Mouse (Mus musculus): ENCODE measurements around the gene Oxld1.

The Oxld1 gene

DNA sequence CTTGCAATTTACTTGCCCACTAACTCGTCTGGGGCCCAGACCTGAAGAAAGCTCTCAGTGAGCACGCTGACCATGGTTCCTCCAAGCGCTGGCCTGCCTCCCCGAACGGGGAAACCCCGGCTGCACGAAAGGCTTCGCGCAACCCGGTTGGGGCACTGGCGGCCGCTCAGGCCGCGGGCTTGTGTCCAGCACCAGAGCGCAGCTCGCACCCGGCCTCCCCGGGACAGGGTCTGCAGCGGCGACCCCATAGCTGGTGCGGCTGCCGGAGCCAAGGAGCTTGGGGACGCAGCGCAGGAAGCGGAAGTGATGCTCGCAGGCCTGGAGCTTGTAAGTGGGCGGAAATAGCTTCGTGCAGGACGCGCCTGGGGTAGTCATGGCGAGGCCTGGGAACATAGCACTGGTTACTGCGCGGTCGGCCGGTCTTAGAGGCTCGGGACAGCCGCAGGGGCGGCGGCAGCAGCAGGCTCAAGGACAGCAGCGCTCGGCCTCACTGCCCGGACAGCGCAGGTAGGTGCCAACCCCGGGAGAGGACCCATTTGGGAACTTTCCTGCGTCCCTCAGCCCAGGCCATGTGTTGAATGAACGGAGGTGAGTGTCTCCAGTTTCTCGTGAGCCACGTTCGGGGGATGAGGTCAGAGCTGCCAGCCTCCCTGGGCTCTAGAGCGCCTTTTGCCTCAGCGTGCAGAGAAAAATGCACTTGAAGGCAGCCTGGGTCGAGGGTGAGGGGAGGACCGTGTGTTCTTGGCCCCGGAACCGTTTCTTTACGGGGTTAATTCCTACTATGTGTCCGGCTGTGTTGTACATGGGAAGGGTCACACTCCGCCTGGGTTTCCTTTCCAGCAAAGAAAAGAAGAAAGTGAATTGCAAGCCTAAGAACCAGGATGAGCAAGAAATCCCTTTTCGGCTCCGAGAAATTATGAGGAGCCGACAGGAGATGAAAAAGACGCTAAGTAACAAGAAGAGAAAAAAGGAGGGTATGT lies at the start of gene Oxld1, which contains the start of gene Ccdc137:
Oxld1 (minus strand) TSS at position 297 of the 980 bp plus-strand sequence.
Ccdc137 (plus strand) TSS at position 344 of the 980 bp plus-strand sequence.
- DNase-seq, result peak; percentile 85 to 90

DNA sequence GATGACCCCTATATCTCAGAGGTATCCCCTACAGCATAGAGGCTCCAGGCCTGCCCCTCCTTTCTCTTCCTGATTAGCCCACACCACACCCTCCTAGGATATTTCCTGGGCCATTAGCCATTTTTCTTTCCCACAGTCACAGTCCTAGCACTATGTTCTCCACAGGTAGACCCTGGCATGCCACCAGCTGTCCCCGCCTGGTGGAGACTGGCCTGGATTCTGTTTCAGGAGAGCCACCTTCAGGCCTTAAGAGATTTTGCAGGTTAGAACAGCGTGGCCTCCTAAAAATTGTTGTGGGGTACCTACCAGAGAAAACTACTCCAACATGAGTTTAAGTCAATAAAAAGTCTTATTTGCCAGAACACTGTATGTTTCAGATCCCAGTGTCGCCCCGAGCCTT lies 49.0 kb upstream of the Oxld1 start:
- DNase-seq, result peak in 1 of 2 experiments; percentile 65

DNA sequence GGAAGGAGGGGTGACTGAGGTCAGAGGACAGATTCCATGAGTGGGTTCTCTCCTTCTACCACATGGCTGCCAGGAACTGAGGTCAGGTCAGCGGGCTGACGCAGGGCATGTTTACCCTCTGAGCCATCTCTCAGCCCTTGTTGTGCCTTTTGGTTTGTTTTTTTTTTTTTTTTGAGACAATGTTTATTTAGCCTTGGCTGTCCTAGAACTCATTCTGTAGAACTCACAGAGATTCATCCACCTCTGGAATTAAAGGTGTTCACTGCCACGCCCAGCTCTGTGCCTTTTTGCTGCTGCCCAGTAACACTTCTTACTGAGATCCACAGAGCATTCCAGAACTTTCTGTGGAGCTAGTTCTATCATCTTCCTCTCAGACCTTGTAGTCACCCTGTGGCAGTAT lies 47.8 kb upstream of the Oxld1 start:
- DNase-seq, result no peak

- DNase-seq, result no peak
Observed at GRCm38 (mm10) chr11:120501701-120502100, 43.8 kb upstream of the Oxld1 start.

- no peak for DNase-seq
Observed at GRCm38 (mm10) chr11:120501018-120501417, 43.1 kb upstream of the Oxld1 start.

GRCm38 (mm10) chr11:120500357-120500756 lies 42.5 kb upstream of the Oxld1 start:
- DNase-seq, result peak; percentile 68 to 77

DNA sequence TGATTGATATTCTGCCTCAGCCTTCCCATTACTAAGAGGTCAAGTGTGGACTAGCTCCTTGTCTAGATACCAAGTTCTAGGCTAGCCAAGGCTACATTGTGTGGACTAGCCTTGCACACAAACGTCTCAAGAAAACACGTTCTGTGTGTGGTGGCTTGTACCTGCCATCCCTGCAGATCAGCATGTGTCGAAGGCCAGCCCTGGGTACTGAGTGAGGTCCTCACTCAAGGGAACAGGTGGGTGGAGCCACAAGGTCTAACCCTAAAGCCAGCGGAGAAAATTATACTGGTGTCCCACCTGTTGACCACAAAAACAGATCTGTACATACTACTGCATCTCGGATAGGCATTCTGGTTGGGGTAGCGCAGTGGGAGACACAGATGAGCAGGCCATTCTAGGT lies 42.0 kb upstream of the Oxld1 start:
- DNase-seq, result no peak

GRCm38 (mm10) chr11:120498891-120499290 lies 41.0 kb upstream of the Oxld1 start:
- no peak for DNase-seq

GRCm38 (mm10) chr11:120498226-120498625 lies 40.4 kb upstream of the Oxld1 start:
- no peak for DNase-seq

GRCm38 (mm10) chr11:120497436-120497835 lies 39.6 kb upstream of the Oxld1 start:
- DNase-seq, result no peak

GRCm38 (mm10) chr11:120493911-120494310 lies 36.0 kb upstream of the Oxld1 start:
- no peak for DNase-seq

DNA sequence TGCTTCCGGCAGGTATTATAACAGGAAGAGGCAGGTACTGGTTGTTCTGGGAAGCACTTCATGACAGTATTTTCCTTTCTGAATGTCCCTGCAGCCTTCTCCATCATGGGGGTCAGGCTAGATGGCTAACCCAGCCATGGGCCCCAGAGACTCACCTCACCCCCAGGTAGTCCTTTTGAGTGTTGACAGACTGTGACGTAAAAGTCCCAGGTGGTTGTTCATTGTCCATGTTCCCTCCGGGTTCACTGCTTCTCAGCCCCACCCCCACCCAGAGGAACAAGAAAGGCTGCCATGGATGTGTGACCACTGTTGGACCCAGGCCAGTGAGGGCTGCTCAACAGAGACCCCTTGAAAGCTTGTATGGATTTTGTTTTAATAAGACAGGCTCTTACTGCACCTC lies 35.5 kb upstream of the Oxld1 start:
- peak in 1 of 2 experiments; percentile 40 for DNase-seq

DNA sequence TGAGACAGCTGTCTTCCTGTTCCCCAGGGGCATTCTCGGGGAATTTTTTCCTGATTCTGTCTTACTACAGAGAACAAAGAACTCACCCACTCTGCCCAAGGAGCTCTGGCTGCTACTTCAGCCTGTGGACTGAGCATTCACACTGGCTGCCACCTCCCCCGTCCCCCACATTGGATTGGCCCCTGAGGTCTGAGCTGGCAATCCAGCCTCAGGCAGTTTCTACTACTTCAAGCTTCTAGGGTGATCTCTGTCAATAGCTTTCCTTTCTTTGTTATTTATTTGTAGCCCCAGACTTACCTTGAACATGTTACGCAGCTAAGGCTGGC lies 35.0 kb upstream of the Oxld1 start:
- DNase-seq, result no peak

DNA sequence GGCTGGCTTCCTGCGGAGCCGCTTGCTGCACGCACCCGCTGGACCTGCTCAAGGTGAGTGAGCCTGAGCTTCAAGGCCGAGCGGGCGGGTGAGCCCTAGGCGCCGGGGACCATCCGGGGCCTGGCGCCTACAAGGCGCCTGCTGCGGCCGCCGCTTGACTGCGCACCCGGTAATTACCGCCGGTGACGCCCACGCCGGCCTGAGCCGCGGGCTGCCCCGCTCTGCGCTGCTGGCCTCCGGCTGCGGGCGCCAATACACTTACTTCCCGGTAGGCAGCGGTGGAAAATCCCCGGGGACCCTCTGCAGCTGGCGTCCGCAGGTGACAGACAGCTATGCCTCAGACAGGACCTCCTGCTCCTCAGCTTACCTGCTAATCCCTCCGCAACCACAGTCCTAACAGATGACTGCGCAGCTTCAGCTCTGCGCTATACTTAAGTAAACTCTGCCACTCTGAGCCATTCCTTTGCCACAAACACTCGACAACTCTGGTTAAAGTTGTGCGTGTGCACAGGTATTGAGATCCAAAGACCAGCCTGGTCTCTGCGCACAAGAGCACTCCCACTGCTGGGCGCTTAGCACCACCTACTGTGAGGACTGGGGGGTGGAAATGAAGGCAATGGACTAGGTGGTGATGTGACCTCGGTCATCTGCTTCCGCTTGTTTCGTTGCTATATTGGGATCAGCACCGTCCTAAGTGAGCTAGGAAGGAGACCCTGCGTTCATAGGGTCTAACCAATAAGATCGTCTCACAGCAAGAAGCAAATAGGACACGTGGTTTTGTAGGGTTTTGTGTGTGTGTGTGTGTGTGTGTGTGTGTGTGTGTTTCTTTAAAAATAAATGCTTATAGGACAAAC lies 34.4 kb upstream of the Oxld1 start:
- peak; percentile 61 to 72 for DNase-seq

- DNase-seq, result peak; percentile 91 to 95
Observed at GRCm38 (mm10) chr11:120491317-120492023, 33.6 kb upstream of the Oxld1 start, which contains the start of gene Slc25a10. TSS of gene Slc25a10 (plus strand) at chr11:120491840.

DNA sequence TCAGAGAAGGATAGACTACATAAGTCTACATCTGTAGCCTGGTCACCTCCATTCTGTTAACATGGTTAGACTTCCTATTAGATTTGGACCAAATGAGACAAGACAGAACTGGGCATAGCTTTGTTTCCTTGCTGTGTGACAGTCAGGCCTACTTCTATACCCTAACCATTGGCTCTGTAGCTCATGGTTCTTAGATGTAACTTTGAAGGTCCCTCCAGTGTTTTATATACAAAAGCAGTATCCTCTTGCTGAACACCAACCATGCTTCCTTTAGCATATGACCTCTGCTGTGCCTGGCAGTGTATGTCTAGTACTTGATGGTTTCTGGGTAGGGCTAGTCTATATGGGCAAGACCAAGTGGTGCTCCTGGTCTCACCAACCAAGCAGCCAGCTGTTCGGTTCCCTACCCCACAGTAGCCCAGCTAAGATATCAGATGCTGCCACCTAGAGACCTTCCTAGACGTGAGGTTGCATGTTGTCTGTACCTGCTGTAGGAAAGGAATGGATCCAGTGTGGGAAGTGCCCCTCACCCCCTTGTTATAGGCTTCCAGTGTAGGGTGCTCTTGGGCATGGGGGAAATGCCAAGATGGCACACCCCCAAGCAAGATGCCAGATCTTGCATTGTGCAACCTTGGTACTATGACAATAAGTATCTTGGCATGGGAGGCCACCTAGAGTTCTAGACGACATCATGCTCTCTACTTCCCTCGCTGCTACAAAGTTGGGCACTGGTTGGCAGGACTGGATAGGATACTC lies 32.6 kb upstream of the Oxld1 start:
- no peak for DNase-seq

DNA sequence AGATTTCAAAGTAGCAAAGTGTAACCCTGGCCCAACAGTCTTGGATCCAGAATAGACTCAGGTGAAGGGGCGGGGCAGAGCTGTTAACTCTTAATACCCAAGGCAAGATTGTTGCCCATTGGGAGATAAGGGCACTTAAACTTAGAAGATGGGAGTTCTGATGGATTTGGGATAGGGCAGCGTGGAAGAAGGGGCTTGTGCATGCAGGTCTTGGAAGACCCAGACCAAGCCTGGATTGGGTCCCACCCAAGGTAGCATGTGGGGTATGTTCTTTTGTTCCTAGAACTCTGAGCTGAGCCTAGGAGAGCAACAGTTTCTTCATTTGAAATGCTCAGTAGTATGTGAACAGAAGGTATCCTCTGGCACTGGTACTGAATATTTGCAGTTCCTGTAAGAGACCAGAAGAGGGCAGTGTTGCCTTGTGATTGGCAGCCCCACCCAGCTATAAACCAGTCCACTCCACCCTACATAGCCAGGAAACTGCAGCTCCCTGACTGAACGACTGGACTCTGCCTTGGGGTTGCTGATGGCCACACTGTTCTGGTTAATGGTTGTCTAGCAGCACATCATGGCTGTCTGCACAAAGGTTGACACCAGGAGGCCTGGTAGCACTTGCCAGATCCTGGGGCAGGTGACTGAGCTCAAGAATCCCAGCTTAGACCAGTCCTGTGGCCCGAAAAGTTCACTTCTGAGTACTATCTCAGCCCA lies 31.3 kb upstream of the Oxld1 start:
- DNase-seq, result peak; percentile 66 to 80

GRCm38 (mm10) chr11:120488516-120488915 lies 30.6 kb upstream of the Oxld1 start:
- DNase-seq, result no peak

- no peak for DNase-seq
Observed at GRCm38 (mm10) chr11:120485251-120485650, 27.4 kb upstream of the Oxld1 start.

- peak; percentile 93 to 94 for DNase-seq
Observed at GRCm38 (mm10) chr11:120484265-120484981, 26.6 kb upstream of the Oxld1 start, which contains the start of gene Mrpl12. TSS of gene Mrpl12 (plus strand) at chr11:120484613.

Data from kidney, postnatal 4 days (tissue).